Mouse (Mus musculus) kidney, postnatal 0 days (tissue): ENCODE results near the gene Rem1. TPM values are rescaled to one million over a fixed set of nuclear protein-coding genes. Genes with fewer than 3 reads are reported as not detected.

Source experiments
- ATAC-seq: fragments of 200-750 bp; cut with Nextera tagmentation; replicated peaks from 2 replicates; pipeline ENCODE4 v1.8.0; 2017; ENCODE audit warnings: low read depth, moderate number of reproducible peaks, moderate TSS enrichment, moderate library complexity; ENCODE audit not compliant: low FRiP score
- DNase-seq: peaks from one replicate; pipeline ENCODE4 v3.0.0-alpha.2; 2016; ENCODE audit warnings: low spot score
- H3K27ac ChIP-seq: fragments of 300-500 bp; sonication (generic); 2 replicates; pipeline ENCODE4 v1.5.1; 2014; ENCODE audit warnings: mild to moderate bottlenecking
- H3K27me3 ChIP-seq: fragments of 300-500 bp; sonication (generic); 2 replicates; pipeline ENCODE4 v1.6.1; 2014; ENCODE audit warnings: low read length, mixed read lengths; ENCODE audit not compliant: insufficient read depth
- H3K36me3 ChIP-seq: fragments of 300-500 bp; sonication (generic); 2 replicates; pipeline ENCODE4 v1.6.1; 2014; ENCODE audit warnings: low read length, mixed read lengths; ENCODE audit not compliant: insufficient read depth
- H3K4me1 ChIP-seq: fragments of 300-500 bp; sonication (generic); replicated peaks from 2 replicates; pipeline ENCODE4 v1.6.1; 2014; ENCODE audit warnings: antibody characterized with exemption, low read length, mixed read lengths; ENCODE audit not compliant: insufficient read depth
- H3K4me2 ChIP-seq: fragments of 300-500 bp; sonication (generic); 2 replicates; pipeline ENCODE4 v1.6.1; 2014; ENCODE audit warnings: mild to moderate bottlenecking, low read length, moderate library complexity, mixed read lengths
- H3K4me3 ChIP-seq: fragments of 300-500 bp; sonication (generic); replicated peaks from 2 replicates; pipeline ENCODE4 v1.5.1; 2014; ENCODE audit warnings: low read depth, low read length
- H3K9ac ChIP-seq: fragments of 300-500 bp; sonication (generic); 2 replicates; pipeline ENCODE4 v1.6.1; 2014; ENCODE audit warnings: low read depth, low read length
- H3K9me3 ChIP-seq: fragments of 300-500 bp; sonication (generic); replicated peaks from 2 replicates; pipeline ENCODE4 v1.6.1; 2016; ENCODE audit warnings: low read length, inconsistent platforms, mixed read lengths
- CTCF ChIP-seq: IDR thresholded peaks from 2 replicates; pipeline ENCODE4 v1.5.1; 2016; ENCODE audit warnings: antibody characterized with exemption, low read depth, mild to moderate bottlenecking, moderate library complexity
- WGBS: fragments of 180-500 bp; shearing (Covaris S2); extraction: QIAGEN DNeasy Blood & Tissue Kit; methylation state at CpG from one replicate; pipeline ENCODE4 v1.1.7; 2014; 5-methylcytosine and 5-hydroxymethylcytosine counted together
- polyA plus RNA-seq: library from polyadenylated mRNA; unstranded; fragments of >200 nt; fragmentation: Nextera tagmentation; extraction: Ambion mirVana; gene quantifications from 2 replicates; pipeline ENCODE4 v1.2.1, GENCODE M21; 2015

Rem1 gene
- polyA plus RNA-seq, 1 experiment from 2014 or later, result 48.3 TPM

DNA sequence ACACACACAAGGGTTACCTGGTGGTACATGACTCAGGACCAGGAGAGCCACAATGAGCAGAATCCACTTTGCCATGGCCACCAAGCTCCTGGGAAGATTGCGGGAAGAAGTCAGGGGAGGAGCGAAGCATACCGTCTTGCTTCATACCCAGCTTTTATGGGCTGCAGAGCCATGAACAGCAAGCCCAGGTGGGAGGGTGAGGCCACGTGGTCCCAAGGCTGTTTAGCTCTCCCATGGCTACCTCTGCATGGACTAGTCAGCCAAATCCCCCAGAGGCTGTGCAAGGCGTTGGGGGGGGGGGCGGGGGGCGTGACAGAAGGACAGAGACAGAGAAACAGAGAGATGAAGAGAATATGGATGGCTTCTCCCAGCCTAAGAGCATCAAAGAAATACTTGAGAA is 3.8 kb upstream of the Rem1 start, which contains the start of gene Defb25:
Gene Defb25 (minus strand): TSS at position 101 of the 400 bp plus-strand sequence.
- ATAC-seq, result no peak
- Histone ChIP-seq H3K36me3 (no peaks in the 10 kb centered on the region), H3K9ac (no peak within 1 kb of the TSS), H3K27ac (peak within 1 kb of the TSS; percentile 57), H3K9me3 (no peaks in the 10 kb centered on the region), H3K4me1 (0 out of 2 replicates have a peak, but pooled peaks cover 3% of the 10 kb centered on the region), H3K4me2 (no peak within 1 kb of the TSS), H3K27me3 (no peaks in the 10 kb centered on the region), H3K4me3 (no peak within 1 kb of the TSS)
- no peak for TF ChIP-seq CTCF
- WGBS, result 63% methylated on average over 7 of the region's 7 CpGs
- DNase-seq, result no peak

DNA sequence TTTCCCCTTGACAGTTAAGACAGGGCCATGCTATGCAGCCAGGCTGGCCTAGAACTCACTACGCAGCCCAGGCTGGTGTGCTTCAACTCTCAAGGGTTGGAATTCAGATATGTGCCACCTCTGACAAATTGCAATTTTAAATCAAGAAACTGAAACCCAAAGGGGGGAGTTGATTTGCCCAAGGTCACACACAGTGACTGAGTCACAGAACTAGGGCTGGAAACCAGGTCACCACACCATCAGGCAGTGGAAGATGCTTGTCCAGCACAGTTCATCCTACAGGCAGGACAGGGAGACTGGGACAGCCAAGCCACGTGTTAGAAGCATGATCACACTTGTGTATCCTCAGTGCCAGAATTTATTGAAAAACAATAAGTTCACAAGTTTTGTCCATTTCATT is 2.2 kb upstream of the Rem1 start:
- no peaks in the 10 kb centered on the region for H3K36me3 ChIP-seq
- H3K27ac ChIP-seq, result no peak overlapping the region
- H3K9ac ChIP-seq, result no peak overlapping the region
- DNase-seq, result no peak
- no peaks in the 10 kb centered on the region for H3K27me3 ChIP-seq
- H3K4me3 ChIP-seq, result no peak overlapping the region
- WGBS, result 71% methylated on average over 2 of the region's 2 CpGs
- no peak overlapping the region for H3K4me2 ChIP-seq
- peaks cover 10% of the 10 kb centered on the region; the same call in 1 of the 2 replicates for H3K4me1 ChIP-seq
- H3K9me3 ChIP-seq, result no peaks in the 10 kb centered on the region
- TF ChIP-seq CTCF, result no peak
- ATAC-seq, result no peak

DNA sequence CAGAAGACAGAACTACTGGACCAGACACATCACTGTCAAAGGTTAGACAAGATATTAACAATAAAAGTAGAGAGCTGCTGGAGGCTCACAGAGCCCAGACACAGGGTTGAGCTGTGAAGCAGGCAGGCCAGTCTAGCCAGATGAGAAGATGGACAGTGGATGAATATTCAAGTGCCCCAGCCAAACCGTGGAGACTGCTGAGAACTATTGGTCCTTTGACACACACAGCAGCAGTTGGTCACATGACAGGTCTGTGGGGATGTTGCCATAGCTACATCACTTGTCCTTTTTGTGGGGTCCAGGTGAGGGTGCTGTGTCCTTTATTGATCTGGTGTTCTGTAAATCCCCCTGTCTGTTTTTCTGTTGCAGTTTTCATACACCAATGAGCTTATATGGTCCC is 1.5 kb upstream of the Rem1 start:
- WGBS, result 19% methylated on average over 1 of the region's 1 CpGs
- Histone ChIP-seq H3K4me2 (no peak overlapping the region), H3K27me3 (no peaks in the 10 kb centered on the region), H3K9ac (no peak overlapping the region), H3K36me3 (no peaks in the 10 kb centered on the region), H3K4me3 (no peak overlapping the region), H3K9me3 (no peaks in the 10 kb centered on the region), H3K27ac (no peak overlapping the region), H3K4me1 (peaks cover 12% of the 10 kb centered on the region; the same call in 1 of the 2 replicates)
- no peak for DNase-seq
- no peak for ATAC-seq
- no peak for TF ChIP-seq CTCF

DNA sequence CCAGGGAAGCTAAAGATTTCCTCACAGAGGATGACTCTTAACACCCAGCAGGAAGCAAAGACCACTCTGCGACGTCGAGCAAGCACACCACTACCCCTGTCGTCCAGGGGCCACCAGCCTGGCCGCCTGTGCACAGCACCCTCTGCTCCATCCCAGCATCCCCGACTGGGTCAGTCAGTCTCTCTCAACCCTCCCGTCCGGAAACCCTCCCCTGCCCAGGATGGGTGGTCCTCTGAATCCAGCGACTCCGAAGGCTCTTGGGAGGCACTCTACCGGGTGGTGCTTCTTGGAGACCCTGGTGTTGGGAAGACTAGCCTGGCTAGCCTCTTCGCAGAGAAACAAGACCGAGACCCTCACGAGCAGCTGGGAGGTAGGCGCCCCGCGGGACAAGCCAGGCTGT is 1.3 kb downstream of the Rem1 start:
- peak overlapping the region; percentile 74 for H3K4me2 ChIP-seq
- peak; percentile 43 for DNase-seq
- H3K36me3 ChIP-seq, result 0 out of 2 replicates have a peak, but pooled peaks cover 4% of the 10 kb centered on the region
- TF ChIP-seq CTCF, result no peak
- peaks cover 20% of the 10 kb centered on the region for H3K4me1 ChIP-seq
- H3K27me3 ChIP-seq, result no peaks in the 10 kb centered on the region
- H3K9me3 ChIP-seq, result no peaks in the 10 kb centered on the region
- H3K27ac ChIP-seq, result peak overlapping the region; percentile 70
- peak overlapping the region; percentile 69 for H3K9ac ChIP-seq
- no peak for ATAC-seq
- 31% methylated on average over 17 of the region's 17 CpGs for WGBS
- H3K4me3 ChIP-seq, result peak overlapping the region; percentile 51

DNA sequence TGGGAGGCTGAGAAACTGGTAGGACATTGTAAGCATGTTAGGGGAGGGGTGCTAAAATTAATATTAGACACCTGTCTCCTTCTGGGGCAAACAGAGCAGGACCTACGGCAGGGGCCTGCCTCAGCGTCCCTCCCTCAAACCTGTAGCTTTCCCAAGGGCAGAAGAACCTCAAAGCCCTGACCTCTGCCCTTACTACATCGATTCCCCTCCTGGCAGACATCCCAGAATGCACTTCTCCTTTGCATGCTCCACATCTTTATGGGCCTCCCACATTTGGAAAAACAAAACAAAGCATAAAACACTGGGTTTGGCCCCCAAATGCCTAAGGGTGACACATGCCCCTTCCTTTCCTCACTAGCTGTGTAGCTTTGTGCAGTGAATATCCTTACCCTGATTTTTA is 2.5 kb downstream of the Rem1 start:
- 25% methylated on average over 3 of the region's 3 CpGs for WGBS
- no peak for TF ChIP-seq CTCF
- peaks cover 24% of the 10 kb centered on the region for H3K4me1 ChIP-seq
- no peaks in the 10 kb centered on the region for H3K9me3 ChIP-seq
- no peaks in the 10 kb centered on the region for H3K27me3 ChIP-seq
- H3K4me3 ChIP-seq, result peak overlapping the region; percentile 51; the same call in 1 of the 2 replicates
- no peak overlapping the region for H3K27ac ChIP-seq
- H3K9ac ChIP-seq, result no peak overlapping the region
- peaks cover 9% of the 10 kb centered on the region; the same call in 1 of the 2 replicates for H3K36me3 ChIP-seq
- ATAC-seq (no peak), DNase-seq (no peak)
- H3K4me2 ChIP-seq, result peak overlapping the region; percentile 74

DNA sequence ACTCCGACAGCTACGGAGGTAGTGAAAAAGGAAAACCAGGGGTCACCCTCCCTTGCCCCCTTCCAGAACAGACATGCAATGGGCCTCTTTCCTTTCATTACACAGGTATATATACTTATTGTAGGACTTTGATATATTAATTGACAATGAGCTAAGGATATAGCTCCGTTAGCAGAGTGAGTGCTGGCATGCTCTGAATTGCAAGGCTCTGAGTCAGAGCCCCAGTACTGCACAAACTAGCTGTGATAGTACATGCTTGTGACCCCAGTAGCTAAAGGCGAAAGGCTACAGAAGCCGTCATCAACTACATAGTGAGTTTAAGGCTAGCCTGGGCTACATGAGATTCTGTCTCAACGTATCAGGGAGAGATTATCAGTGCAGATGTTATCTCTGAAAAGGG is 3.2 kb downstream of the Rem1 start:
- Histone ChIP-seq H3K4me2 (peak overlapping the region; percentile 74), H3K4me3 (no peak overlapping the region), H3K9me3 (no peaks in the 10 kb centered on the region), H3K36me3 (peaks cover 12% of the 10 kb centered on the region; the same call in 1 of the 2 replicates), H3K27me3 (no peaks in the 10 kb centered on the region), H3K27ac (no peak overlapping the region), H3K9ac (no peak overlapping the region), H3K4me1 (peaks cover 24% of the 10 kb centered on the region)
- no peak for TF ChIP-seq CTCF
- no peak for ATAC-seq
- WGBS, result 78% methylated on average over 6 of the region's 6 CpGs
- no peak for DNase-seq

DNA sequence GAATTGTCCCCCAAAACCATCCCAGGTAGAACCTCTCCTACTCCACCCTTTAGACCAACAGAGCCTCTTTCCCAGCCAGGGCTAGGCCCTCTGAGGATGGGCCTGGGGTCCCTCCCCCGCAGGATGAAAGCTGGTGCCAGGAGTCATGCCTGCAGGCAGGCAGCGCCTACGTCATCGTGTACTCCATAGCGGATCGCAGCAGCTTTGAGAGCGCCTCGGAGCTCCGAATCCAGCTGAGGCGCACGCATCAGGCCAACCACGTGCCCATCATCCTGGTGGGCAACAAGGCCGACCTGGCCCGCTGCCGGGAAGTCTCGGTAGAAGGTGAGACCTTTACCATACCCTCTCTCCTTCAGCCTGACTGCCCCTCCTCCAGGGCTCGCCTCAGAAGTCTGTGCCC is 6.6 kb downstream of the Rem1 start:
- H3K4me3 ChIP-seq, result no peak overlapping the region
- no peak overlapping the region for H3K9ac ChIP-seq
- ATAC-seq, result no peak
- H3K9me3 ChIP-seq, result no peaks in the 10 kb centered on the region
- H3K36me3 ChIP-seq, result peaks cover 12% of the 10 kb centered on the region; the same call in 1 of the 2 replicates
- WGBS, result 34% methylated on average over 17 of the region's 17 CpGs
- H3K4me1 ChIP-seq, result peaks cover 36% of the 10 kb centered on the region
- no peak for TF ChIP-seq CTCF
- H3K4me2 ChIP-seq, result peak overlapping the region; percentile 18; the same call in 1 of the 2 replicates
- no peak for DNase-seq
- peak overlapping the region; percentile 62 for H3K27ac ChIP-seq
- H3K27me3 ChIP-seq, result no peaks in the 10 kb centered on the region
